Mouse (Mus musculus) CD4-positive naive resting alpha-beta T cell, adult 76 days (primary cell): Measurements from ENCODE around the gene Raly. TPM values are rescaled to one million over a fixed set of nuclear protein-coding genes. Genes with fewer than 3 reads are reported as not detected.

Source experiments
- total RNA-seq: library from RNA; stranded (reverse); gene quantifications from one replicate; pipeline ENCODE4 v1.2.4, GENCODE M21; 2023

The Raly gene
- total RNA-seq, result 255 TPM

DNA sequence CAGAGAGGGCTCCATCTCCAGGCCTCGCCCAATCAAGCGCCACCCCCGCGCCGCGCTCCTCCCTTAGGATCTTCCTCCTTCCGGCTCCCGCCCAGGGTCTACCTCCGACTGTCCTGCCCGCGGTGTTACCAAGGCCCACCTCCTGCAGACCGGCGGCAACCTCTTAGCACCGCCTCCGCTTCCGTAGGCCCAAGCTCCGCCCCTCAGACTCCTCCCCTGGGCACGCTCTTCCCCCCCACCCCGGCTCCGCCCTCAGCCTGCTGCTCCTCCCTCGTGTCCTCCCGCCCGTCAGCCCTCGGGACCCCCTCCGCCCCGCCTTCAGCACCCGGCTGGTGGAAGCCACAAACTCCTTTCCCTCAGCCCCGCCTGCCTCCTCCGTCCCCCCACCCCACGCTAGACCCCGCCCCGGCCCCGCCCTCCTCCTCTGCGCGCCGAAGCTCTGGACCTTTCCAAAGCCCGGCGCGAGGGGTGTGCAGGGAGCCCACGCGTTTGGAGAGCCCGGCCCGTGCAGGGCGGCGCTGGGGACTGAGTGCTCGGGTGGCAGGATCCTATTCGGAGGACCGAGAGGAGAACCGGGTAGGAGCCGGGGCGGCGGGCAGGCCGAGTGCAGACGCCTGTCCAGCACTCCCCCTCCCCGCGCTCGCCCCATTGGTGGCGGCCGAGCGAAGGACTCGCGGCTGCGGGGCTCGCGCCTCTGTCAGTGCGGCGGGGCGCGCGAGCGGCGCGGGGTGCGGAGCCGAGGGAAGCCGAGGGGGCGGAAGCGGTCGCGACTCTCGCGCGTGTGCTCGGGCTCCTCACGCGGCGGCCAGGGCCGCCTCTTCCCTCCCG is at the start of gene Raly, which contains the start of gene a:
TSS of gene Raly (plus strand) at position 441 of the 828 bp plus-strand sequence.
TSS of gene a (plus strand) at position 747 of the 828 bp plus-strand sequence.

DNA sequence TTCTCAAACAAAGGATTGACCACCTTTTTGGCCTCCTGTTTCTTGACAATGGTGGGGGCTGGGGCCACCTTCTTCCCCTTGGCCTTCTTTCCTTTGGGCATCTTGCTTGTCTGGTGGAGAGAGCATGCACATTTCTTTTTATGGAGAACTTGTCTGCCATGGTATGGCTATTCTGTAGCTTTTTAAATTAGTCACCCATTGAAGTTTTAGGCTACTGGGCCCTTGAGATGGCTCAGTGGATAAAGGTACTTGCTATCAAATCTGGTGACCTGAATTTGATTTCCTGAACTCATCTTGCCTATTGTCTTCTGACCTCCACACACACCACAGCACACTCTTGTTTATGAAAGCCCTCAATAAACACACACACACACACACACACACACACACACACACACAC is 21.0 kb upstream of the Raly start, which contains the start of gene Gm14214:
TSS of gene Gm14214 (minus strand) at position 101 of the 400 bp plus-strand sequence.

DNA sequence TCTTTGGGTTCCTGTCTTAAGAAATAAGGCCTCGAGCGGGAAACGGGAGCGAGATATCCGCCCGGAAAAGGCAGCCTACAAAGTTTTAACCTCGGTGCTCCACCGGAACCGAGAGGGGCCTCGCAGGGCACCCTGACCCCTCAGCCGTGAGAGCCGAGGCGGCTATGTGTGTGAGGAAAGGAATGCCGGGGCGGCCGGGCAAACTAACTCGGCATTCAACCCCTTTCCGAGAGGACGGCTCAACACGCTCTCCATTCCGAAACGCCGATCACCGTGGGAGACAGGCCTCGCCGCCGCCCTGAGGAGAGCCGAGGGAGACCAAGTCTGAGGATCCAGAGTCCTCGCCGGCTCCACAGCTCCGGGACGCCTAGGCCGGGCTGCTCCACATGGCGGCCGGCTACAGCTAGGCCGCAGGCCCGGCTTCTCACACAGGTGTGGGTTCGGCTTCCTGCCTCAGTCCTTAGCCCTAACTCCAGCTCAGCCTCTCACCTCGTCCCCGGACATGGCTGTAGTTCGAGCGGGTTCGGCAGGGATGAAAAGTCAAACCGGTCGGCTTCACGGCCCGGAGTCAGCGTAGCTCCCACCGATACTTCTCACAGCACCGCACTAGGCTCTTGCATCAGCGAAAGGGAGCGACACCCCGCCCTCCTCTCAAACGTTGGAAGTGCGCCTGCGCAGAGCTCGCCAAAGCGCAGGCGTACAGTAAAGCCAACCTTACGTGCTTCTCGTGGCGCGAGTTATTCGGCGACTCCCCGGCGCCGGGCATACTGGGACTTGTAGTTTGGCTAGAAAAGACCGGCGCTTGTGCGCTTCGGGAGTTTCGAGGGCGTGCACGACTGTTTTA is 101.5 kb downstream of the Raly start, which contains the start of gene Eif2s2:
TSS of gene Eif2s2 (minus strand) at position 735 of the 844 bp plus-strand sequence.

Other genes starting within 250 kb of the Raly start
- gene 1700003F12Rik, start 244.0 kb upstream of the Raly start, total RNA-seq, result 1.8 TPM
- gene Actl10, start 239.3 kb upstream of the Raly start, total RNA-seq, result 1.8 TPM
- 2.8 TPM for gene Necab3, start 232.2 kb upstream of the Raly start, total RNA-seq
- gene E2f1, start 221.2 kb upstream of the Raly start, total RNA-seq, result 1.9 TPM
- gene Pxmp4, start 187.4 kb upstream of the Raly start, total RNA-seq, result 5.6 TPM
- gene Zfp341, start 177.8 kb upstream of the Raly start, total RNA-seq, result 6.3 TPM
- gene 4930519P11Rik, start 177.7 kb upstream of the Raly start, total RNA-seq, result not detected
- gene Chmp4b, start 139.4 kb upstream of the Raly start, total RNA-seq, result 193 TPM
- not detected for gene Gm14214, start 21.1 kb upstream of the Raly start, total RNA-seq
- not detected for gene a, start 306 bp downstream of the Raly start, total RNA-seq
- 96.8 TPM for gene Eif2s2, start 101.8 kb downstream of the Raly start, total RNA-seq
- not detected for gene Gm14226, start 227.2 kb downstream of the Raly start, total RNA-seq